Mouse (Mus musculus) embryonic facial prominence, embryonic 14.5 days (tissue): ENCODE results near the gene Tmem141. TPM values are rescaled to one million over a fixed set of nuclear protein-coding genes. Genes with fewer than 3 reads are reported as not detected.

Experiments
- ATAC-seq: fragments of 200-750 bp; cut with Nextera tagmentation; 2 replicates; pipeline ENCODE4 v1.8.0; 2017; ENCODE audit warnings: low read depth, moderate number of reproducible peaks, moderate TSS enrichment
- DNase-seq: peaks from one replicate; pipeline ENCODE4 v3.0.0-alpha.2; 2015; ENCODE audit warnings: low spot score
- H3K27ac ChIP-seq: fragments of 300-500 bp; sonication (generic); replicated peaks from 2 replicates; pipeline ENCODE4 v1.5.1; 2014; ENCODE audit warnings: low read depth, mild to moderate bottlenecking, low read length, moderate library complexity
- H3K27me3 ChIP-seq: fragments of 300-500 bp; sonication (generic); replicated peaks from 2 replicates; pipeline ENCODE4 v1.6.1; 2014; ENCODE audit warnings: low read length; ENCODE audit not compliant: control insufficient read depth, insufficient read depth
- H3K36me3 ChIP-seq: fragments of 300-500 bp; sonication (generic); 2 replicates; pipeline ENCODE4 v1.6.1; 2014; ENCODE audit warnings: low read length, mixed read lengths; ENCODE audit not compliant: control insufficient read depth, insufficient read depth
- H3K4me1 ChIP-seq: fragments of 300-500 bp; sonication (generic); 2 replicates; pipeline ENCODE4 v1.6.1; 2014; ENCODE audit warnings: antibody characterized with exemption, low read length; ENCODE audit not compliant: control insufficient read depth, insufficient read depth
- H3K4me2 ChIP-seq: fragments of 300-500 bp; sonication (generic); 2 replicates; pipeline ENCODE4 v1.6.1; 2014; ENCODE audit warnings: low read depth, mild to moderate bottlenecking, low read length, moderate library complexity, mixed read lengths
- H3K4me3 ChIP-seq: fragments of 300-500 bp; sonication (generic); 2 replicates; pipeline ENCODE4 v1.5.1; 2014; ENCODE audit warnings: low read depth, mild to moderate bottlenecking, low read length
- H3K9ac ChIP-seq: fragments of 300-500 bp; sonication (generic); 2 replicates; pipeline ENCODE4 v1.6.1; 2014; ENCODE audit warnings: low read depth, mild to moderate bottlenecking, low read length, moderate library complexity, mixed read lengths
- H3K9me3 ChIP-seq: fragments of 300-500 bp; sonication (generic); 2 replicates; pipeline ENCODE4 v1.6.1; 2016; ENCODE audit warnings: low read length; ENCODE audit not compliant: control insufficient read depth
- WGBS: fragments of 180-500 bp; shearing (Covaris S2); extraction: QIAGEN DNeasy Blood & Tissue Kit; methylation state at CpG from one replicate; pipeline ENCODE4 v1.1.7; 2014; 5-methylcytosine and 5-hydroxymethylcytosine counted together
- polyA plus RNA-seq: library from polyadenylated mRNA; unstranded; fragments of >200 nt; fragmentation: Nextera tagmentation; extraction: Ambion mirVana; gene quantifications from 2 replicates; pipeline ENCODE4 v1.2.1, GENCODE M21; 2014

The Tmem141 gene
- polyA plus RNA-seq, 1 experiment from 2014 or later: 22.9 TPM

GRCm38 (mm10) chr2:25578796-25579736 is 42.7 kb downstream of the Tmem141 start:
- H3K9ac ChIP-seq: peak overlapping the region; percentile 38; the same call in 1 of the 2 replicates
- peaks cover 24% of the 10 kb centered on the region for H3K4me1 ChIP-seq
- 9% methylated on average over 43 of the region's 77 CpGs for WGBS
- H3K27ac ChIP-seq: no peak overlapping the region
- peak overlapping the region; percentile 26 for H3K4me3 ChIP-seq
- H3K4me2 ChIP-seq: peak overlapping the region; percentile 46
- ATAC-seq: no peak
- H3K36me3 ChIP-seq: peaks cover 15% of the 10 kb centered on the region
- H3K9me3 ChIP-seq: no peaks in the 10 kb centered on the region
- H3K27me3 ChIP-seq: peaks cover 50% of the 10 kb centered on the region
- no peak for DNase-seq

- Histone ChIP-seq H3K9ac (peak overlapping the region; percentile 45; the same call in 1 of the 2 replicates), H3K4me3 (peak overlapping the region; percentile 26), H3K36me3 (peaks cover 9% of the 10 kb centered on the region), H3K4me2 (peak overlapping the region; percentile 46), H3K27ac (no peak overlapping the region), H3K27me3 (peaks cover 50% of the 10 kb centered on the region), H3K4me1 (peaks cover 33% of the 10 kb centered on the region), H3K9me3 (no peaks in the 10 kb centered on the region)
- ATAC-seq (no peak), DNase-seq (no peak)
- 8% methylated on average over 46 of the region's 75 CpGs for WGBS
Observed at GRCm38 (mm10) chr2:25577951-25578795, 43.6 kb downstream of the Tmem141 start.

DNA sequence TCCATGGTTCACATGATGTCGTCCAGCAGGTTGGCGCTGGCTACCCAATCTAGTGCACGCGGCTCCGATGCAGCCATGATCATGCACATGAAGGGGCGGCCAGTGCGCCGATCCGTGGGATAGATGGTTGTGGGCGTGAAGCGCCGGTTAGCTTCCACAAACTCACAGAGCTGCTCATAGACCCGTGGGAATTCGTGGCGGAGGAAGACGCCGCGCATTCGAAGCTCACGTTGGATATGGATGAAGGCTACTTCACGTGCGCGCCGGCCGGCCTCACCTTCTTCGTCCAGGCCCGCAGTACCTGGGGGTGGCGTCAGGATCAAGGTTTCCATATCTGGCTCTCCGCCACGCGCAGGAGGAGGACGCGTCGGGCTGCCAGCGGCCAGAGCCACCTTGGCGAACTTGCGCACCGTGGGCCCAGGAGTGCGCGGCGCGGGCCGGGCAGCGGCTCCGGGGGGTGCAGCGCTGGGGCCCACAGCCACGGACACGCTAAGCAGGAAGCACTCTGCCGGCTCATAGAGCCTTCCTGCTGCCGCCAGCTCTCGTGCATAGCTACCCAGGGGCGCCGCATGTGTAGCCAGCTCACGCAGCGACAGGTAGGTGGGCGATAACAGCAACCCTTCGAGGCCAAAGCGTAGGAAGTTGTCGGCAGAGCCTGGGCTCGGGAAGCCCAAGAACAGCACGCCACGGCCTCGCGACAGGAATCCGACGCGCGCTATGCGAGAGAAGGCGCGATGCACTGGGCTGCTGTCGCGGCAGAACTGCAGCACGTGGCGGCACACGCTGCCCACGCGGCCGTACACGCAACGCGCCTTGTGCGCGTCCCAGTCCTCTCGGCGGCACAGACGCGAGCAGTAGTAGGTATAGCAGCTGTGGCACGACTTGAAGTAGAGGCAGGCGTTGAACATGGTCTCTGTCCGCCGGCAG is 44.6 kb downstream of the Tmem141 start:
- Histone ChIP-seq H3K27ac (no peak overlapping the region), H3K9me3 (no peaks in the 10 kb centered on the region), H3K4me2 (peak overlapping the region; percentile 46), H3K4me3 (peak overlapping the region; percentile 26), H3K27me3 (peaks cover 50% of the 10 kb centered on the region), H3K9ac (peak overlapping the region; percentile 45; the same call in 1 of the 2 replicates), H3K36me3 (0 out of 2 replicates have a peak, but pooled peaks cover 6% of the 10 kb centered on the region), H3K4me1 (peaks cover 32% of the 10 kb centered on the region)
- 15% methylated on average over 77 of the region's 92 CpGs for WGBS
- DNase-seq (no peak), ATAC-seq (no peak)

DNA sequence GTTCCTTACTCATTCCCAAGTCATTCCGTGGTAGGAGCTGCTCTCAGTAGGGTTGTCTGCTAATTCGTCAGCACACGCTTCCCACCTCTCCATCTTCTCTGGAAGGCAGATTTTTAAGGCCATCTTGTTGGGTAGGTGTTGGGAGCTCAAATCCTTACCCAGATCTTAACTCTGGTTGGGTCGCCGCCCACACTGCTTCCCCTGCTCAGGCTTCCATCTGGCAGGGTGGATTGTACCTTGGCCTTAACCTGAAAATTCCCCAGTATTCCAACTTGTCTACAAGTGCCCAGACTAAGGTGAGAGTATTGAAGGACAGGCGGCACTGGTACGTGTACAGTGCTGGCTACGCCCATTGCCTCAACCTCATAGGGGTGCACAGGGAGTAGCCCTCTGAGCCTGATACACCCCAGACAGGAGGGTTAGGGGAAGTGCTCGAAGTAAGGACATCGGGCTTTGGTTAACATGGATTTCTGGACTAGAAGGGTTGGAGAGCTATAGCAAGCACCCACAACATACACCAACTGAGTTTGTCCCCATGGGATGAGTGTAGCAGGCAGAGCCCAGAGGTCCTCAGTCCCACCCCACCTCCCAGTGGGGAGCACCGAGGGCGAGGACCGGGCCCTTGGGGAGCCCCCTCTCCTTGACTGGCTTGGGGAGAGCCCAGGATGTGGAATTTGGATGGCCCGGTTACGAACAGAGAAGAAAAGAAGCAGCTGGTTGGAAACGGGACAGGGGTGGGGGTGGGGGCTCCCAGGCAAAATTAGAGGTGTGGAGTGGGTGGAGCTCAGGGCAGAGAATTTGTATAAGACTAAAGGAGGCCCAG is 45.6 kb downstream of the Tmem141 start:
- H3K27ac ChIP-seq: no peak overlapping the region
- ATAC-seq (no peak), DNase-seq (no peak)
- H3K27me3 ChIP-seq: peaks cover 50% of the 10 kb centered on the region
- H3K4me2 ChIP-seq: peak overlapping the region; percentile 91; the same call in 1 of the 2 replicates
- no peak overlapping the region for H3K9ac ChIP-seq
- no peak overlapping the region for H3K4me3 ChIP-seq
- peaks cover 11% of the 10 kb centered on the region; the same call in 1 of the 2 replicates for H3K36me3 ChIP-seq
- H3K4me1 ChIP-seq: peaks cover 32% of the 10 kb centered on the region
- 77% methylated on average over 16 of the region's 16 CpGs for WGBS
- H3K9me3 ChIP-seq: no peaks in the 10 kb centered on the region

DNA sequence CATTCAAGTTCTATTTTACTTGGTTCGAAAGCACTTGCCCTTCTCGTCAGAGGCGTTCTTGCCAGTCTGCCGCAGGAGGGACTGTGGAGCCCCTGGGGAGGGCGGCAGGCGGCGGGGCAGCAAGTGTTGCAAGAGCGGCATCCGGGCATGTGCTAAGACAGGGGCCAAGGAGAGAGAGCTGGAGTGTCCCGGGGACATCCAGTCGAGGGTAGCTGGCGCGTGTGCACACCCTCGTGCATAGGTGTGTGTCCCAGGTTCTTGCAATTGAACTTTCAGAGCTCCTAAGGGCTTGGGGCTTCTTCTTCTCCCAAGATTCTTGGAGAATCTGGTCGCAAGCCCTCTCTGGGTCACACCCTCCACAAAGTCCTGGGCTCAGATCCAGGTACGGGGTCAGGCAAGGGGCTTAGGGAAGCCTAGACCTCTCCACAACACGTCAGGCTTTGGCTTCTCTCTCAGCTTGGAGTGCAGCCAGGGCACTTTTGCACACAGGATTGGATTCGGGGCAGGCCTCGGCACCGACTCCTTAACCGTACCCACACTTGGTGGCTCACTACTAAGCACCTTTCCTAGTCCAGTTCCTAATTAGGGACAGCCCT is 46.3 kb downstream of the Tmem141 start:
- WGBS: 6% methylated on average over 21 of the region's 21 CpGs
- peaks cover 45% of the 10 kb centered on the region for H3K27me3 ChIP-seq
- H3K9me3 ChIP-seq: no peaks in the 10 kb centered on the region
- ATAC-seq (no peak), DNase-seq (peak; percentile 59)
- peak overlapping the region; percentile 92 for H3K27ac ChIP-seq
- H3K4me3 ChIP-seq: peak overlapping the region; percentile 67
- H3K4me1 ChIP-seq: peaks cover 32% of the 10 kb centered on the region
- H3K4me2 ChIP-seq: peak overlapping the region; percentile 91
- H3K36me3 ChIP-seq: peaks cover 17% of the 10 kb centered on the region; the same call in 1 of the 2 replicates
- peak overlapping the region; percentile 71 for H3K9ac ChIP-seq

DNA sequence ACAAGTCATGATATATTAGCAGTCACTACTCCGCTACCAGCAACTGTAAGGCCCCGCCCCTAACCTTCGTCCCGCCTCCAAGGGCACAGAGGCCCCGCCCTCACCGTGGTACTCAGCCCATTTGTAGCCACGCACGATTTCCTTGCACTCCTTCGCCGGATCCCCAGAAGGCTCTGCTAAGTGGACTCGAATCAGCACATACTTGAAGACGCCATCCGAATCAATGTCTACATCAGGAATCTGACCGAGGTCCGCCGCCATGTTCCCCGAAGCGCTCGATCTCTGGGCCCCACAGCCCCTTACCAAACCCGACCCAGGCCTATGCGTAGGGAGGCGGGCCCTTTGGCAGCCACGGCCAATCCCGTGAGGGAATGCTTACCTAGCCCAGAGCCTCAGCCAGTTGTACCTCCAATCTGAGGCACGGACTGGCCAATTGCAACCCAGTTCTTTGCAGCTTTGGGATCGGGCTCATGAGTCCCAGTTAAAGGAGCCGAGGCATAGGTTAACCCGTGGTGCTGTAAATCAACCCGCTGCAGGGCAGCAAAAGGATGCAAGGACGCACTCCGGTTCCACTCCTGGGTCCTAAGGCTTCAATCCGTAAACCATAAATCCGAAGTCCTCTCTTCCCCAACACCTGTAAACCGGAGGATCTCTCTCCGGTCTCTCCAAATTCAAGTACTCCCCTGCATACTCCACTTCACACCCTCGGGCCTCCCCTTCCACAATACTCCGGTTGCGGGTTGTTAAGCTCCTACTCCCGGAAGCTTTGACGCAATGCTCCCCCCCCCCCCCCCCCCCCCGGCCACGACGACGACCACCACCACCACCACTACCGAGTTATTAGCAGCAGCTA is 47.0 kb downstream of the Tmem141 start, which contains the start of the genes Mamdc4 and Phpt1:
Gene Mamdc4, minus strand, starts transcription at position 267 of the 853 bp plus-strand sequence.
Gene Phpt1, minus strand, starts transcription at position 646 of the 853 bp plus-strand sequence.
- Histone ChIP-seq H3K27me3 (peaks cover 38% of the 10 kb centered on the region), H3K4me1 (peaks cover 32% of the 10 kb centered on the region), H3K4me2 (peak within 1 kb of the TSS; percentile 91), H3K4me3 (peak within 1 kb of the TSS; percentile 67), H3K9ac (peak within 1 kb of the TSS; percentile 71), H3K27ac (peak within 1 kb of the TSS; percentile 92), H3K36me3 (peaks cover 21% of the 10 kb centered on the region), H3K9me3 (no peaks in the 10 kb centered on the region)
- peak; percentile 99 for ATAC-seq
- under 1% methylated on average over 38 of the region's 45 CpGs for WGBS
- DNase-seq: peak; percentile 100
